Mouse (Mus musculus): ENCODE results near the gene Ppp1r12a.

Ppp1r12a gene

DNA sequence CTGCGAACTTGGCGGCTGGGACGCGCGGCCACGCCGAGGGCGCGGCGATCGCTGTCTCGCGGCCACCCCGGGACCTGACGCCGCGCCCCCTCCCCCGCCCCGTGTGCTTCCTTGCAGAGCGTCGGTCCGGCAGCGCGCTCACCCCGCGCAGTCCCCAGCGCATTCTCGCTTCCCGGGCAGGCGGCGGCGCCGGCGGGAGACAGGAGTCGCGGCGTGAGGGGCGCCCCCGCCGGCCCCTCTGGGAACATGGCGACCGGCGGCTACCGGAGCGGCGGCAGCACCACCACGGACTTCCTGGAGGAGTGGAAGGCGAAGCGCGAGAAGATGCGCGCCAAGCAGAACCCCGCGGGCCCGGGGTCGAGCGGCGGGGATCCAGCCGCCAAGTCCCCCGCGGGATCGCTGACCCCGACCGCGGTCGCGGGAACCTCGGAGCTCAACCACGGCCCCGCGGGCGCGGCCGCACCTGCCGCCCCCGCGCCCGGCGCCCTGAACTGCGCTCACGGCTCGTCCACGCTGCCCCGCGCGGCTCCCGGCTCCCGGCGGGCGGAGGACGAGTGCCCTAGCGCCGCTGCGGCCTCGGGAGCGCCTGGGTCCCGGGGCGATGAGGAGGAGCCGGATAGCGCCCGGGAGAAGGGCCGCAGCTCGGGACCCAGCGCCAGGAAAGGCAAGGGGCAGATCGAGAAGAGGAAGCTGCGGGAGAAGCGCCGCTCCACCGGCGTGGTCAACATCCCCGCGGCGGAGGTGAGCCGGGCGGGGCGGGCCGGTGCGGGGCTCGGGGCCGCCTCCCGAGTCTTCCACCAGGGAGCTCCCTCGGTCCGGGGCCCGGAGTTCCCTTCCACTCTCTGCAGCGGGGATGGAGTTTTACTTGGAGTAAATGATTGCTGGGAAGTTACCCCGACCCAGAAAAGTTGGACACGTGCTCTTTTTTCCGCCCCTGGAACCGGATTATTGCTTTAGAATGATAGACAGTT, 170.9 kb downstream of the Ppp1r12a start:
- no peak for DNase-seq (ENCODE audit: low spot score in 2 of 2)

DNA sequence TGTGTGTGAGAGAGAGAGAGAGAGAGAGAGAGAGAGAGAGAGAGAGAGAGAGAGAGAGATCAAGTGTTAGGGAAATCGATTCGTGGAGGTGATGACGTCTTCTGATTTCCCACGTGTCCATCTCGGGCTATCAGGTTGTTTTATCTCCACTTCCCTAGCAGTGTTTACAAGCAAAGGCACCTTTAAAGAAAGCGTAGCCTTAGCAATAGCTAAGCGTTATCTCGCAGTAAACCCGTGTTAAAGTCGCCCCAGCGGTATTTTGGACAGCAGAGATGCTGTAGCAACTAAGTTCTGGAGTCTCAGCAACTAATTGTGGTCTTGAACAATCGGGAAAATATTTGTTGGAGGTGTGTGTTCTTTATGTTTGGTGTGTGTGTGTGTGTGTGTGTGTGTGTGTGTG, 171.6 kb downstream of the Ppp1r12a start:
- DNase-seq (ENCODE audit: low spot score in 2 of 2): no peak
